Mouse (Mus musculus) testis, postnatal 14 days (tissue): ENCODE measurements around the gene Supt6.
"Not testable (repeated sequence)": the region's sequence is repeated elsewhere in the genome, so short reads cannot be mapped to it uniquely, and the experiment has no call there.

ENCODE experiments used
- DNase-seq: peaks from one replicate; pipeline ENCODE4 v3.0.0; 2021; ENCODE audit warnings: low spot score

Gene Supt6

DNA sequence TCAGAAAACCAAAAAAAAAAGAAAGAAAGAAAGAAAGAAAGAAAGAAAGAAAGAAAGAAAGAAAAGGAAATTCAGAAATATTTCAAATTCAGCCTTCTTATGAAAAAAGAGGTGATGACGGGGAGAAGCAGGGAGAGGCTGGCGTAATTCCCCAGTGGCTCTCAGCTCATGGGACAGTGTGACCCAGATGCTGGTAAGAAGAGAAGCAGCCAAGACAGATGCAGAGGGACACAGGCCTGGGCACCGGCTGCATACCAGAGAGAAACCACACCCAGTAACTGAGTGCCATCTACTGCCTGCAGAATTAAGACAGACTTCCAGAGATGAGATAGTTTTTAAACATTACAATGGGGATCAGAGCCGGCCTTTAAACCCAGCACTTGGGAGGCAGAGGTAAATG, 22.2 kb downstream of the Supt6 start:
- no peak for DNase-seq

GRCm38 (mm10) chr11:78215709-78216317, 30.0 kb downstream of the Supt6 start:
- DNase-seq: no peak

DNA sequence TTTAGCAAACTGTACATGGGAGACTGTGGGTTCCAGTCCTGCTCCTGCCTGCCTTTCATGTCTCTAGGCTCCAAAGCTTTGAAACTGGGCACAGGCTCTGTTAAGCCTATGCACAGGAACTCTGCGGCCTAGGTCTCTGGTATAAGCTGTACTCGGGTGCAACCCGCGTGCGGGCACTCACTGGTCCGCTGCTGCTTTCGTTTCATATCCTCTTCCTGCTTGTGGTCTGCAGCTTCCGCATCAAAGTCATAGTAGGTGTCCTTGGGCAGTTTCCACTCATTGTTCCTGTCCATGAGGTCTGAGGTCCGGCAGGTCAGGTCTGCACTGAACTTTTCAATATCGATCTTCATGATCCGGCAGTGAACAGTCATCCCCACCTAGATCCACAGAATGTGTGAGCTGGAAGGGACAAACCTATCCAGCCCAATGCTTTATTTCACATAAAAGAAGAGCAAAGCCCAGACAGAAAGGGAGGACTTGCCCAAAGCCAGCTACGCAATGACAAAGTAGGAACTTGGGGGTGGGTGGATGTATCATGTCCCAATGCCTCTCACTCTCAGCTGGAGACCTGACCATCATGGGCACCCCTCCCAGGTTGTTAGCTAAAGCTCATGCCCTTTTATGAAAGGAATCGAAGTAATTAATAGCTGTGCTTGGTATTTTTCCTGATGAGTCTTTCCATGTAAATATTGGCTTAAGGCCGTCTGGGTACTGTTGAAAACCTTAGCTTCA, 32.5 kb downstream of the Supt6 start:
- DNase-seq: no peak

DNA sequence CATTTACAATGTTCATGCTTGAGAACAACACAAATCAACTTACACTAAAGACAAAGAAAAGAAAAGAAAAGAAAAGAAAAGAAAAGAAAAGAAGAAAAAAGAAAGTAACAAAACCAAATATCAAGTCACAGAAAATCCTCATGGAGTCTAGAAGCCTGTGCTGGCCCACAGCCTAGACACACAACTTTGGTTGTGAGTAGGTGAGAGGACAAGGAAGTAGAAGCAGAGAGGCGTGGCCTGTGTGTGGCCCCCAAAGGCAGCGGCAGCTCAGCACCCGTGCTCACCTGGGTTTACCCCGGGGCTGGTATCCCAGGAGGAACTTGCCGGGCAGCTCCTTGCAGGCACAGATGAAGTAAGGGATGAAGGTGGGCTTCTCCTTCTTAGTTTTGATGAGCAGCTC, 34.3 kb downstream of the Supt6 start:
- DNase-seq: no peak

- peak; percentile 62 for DNase-seq
Measured at GRCm38 (mm10) chr11:78210615-78211014, 35.2 kb downstream of the Supt6 start.

GRCm38 (mm10) chr11:78209886-78210285, 35.9 kb downstream of the Supt6 start:
- DNase-seq: peak; percentile 41

GRCm38 (mm10) chr11:78207190-78207589, 38.6 kb downstream of the Supt6 start:
- no peak for DNase-seq

DNA sequence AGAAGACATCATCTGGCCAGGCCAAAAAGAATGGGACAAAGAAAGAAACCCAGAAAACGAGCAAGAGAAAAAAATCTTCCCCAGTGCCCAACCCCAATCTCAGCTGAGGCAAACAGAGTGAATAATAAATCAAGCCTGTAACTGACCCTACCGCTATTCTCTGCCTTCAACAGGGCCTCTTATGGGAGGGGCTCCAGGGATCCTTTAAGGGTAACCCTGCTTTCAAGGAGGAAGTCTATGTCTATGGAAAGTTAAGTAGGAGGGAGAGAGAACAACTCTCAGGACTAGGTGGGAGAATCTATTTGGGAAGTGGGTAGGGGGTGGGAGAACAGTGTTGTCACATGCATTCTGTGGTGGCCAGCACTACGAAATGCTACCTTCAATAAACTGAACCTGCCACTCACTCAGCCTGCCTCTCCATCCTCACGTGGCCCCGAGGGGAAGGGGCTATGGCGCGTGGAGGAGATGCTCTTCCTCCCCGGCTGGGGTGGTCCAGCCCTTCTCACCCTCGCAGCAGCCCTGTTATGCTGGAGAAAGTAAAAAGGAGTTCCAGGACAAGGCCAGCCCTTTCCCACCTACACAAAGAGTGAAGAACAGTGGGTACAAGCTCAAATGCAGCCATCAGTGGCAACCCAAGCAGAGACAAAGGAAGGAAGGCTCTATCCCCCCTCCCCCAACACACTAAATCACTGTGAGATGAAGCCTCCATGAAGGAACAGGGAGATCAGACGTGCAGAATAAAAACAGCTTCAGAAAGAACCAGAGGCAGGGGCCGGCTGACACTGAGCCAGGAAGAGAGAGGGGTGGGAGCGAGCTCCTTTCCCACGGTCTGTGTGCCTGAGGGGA, 40.2 kb downstream of the Supt6 start:
- DNase-seq: no peak

GRCm38 (mm10) chr11:78204287-78204686, 41.5 kb downstream of the Supt6 start:
- DNase-seq: no peak

GRCm38 (mm10) chr11:78202372-78202771, 43.4 kb downstream of the Supt6 start:
- DNase-seq: no peak

DNA sequence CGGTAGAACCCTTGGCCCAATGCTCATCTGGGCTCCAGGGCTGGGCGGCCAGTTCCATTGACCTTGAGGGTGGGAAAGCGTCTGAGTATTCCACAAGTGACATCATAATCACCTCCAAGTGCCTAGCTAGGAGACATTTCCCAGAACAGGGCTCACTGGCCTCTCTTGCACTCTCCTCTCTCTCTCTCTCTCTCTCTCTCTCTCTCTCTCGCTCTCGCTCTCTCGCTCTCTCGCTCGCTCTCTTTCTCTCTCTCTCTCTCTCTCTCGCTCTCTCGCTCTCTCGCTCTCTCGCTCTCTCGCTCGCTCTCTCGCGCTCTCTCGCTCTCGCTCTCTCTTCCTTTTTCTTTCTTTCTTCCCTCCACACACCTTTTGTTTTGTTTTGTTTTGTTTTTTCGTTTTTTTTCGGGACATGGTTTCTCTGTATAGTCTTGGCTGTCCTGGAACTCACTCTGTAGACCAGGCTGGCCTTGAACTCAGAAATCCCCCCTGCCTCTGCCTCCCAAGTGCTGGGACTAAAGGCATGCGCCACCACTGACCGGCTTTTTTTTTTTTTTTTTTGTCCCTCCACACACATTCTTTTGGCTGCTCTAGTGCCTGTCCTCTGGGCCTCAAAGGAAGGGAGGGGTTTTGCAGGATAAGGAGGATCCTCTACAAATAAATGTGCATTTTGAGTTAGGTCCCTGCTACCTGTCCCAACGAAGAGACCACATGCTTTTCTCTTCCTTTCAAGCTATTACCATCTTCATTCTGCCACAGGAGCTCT, 50.5 kb downstream of the Supt6 start:
- no peak for DNase-seq

DNA sequence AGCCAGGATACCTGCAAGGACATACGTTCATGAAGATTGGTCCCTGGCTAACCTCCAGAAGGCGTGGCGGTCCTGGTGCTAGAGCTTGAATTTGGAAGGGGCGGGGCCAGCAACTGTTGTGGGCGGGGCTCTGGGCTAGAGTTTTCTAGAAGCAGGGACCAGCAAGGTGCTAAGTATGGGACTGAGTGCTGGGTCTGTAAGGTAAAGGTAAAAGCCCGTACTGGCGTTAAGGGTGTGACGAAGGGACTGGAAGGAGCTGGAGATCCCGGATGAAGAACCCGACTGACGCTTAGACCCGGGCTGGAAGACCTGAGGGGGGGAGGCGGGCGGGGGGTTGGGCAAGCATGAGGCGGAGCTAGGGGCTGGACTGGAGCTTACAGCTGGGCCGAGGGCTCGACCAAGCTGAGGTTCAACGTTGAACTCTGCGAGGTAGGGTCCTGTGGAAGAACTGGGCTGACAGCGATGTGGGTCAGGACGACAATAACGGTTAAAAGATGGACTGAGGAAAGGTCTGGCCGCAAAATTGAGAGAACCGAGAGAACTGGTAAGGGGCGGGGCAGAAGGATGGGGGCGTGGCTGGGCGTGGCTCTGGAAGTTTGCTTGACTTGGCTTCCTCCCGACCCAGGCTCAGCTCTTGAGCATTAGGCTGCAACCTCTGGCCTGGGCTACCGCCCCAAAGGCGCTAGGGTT, 51.2 kb downstream of the Supt6 start:
- DNase-seq: peak; percentile 81

GRCm38 (mm10) chr11:78193113-78193512, 52.7 kb downstream of the Supt6 start, which contains the start of gene Proca1:
TSS of gene Proca1 (plus strand) at chr11:78193392.
- DNase-seq: no peak

DNA sequence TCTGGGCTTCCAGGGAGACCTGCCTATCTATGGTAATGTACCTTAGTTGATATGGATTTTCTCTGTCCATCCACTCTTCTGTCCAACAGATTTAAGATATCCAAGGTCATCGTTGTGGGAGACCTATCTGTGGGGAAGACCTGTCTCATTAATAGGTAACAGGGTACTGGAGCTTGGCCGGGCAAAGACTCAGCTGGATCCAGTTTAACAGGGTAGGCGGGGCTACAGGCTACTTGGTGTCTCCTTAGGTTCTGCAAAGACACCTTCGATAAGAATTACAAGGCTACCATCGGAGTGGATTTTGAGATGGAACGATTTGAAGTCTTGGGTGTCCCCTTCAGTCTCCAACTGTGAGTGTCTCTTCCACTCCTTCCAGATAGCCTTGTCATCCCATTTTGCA, 55.7 kb downstream of the Supt6 start:
- DNase-seq: no peak

- DNase-seq: peak; percentile 88
Measured at GRCm38 (mm10) chr11:78189234-78190040, 56.4 kb downstream of the Supt6 start.

DNA sequence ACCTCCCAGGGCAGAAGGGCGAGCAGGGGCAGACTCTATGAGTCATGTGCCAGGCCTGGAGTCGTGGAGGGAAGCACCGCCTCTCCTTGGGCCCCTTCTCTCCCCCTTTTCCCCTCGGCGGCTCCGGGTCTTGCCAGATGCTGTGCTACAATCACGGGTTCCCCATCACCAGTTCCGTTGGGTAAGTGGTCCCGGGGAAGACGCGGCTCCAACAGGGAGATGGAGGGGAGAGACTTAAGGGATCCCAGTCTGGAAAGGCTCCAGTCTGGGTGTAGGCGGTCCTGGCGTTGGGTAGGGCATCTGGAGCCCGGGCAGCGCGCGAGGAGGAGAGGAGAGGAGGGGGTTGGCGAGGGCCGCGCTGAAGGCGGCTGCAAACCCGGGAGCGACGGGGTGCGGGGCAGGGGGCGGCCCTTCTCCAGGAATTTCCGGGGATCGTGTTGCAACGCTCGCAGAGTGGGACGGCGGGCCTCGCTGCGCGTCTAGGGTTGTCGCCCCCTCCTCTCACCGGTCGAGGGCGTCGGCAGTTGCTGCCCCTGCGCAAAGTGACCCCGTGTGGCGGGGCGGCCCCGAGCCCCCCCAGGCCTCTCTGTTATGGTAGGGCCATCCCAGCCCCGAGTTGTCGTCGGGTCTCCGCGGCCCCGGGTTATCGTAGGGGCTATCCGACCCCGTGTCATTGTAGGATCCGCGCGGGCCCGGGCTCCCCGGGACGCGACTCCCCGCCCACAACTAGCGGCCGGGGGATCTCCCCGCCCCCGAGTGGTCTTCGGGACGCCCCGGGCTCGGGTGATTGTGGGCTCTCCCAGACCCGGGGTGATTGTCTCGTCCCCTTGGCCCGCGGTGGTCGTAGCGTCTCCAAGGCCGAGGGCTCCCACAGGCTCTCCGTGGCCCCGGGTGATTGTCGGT, 57.2 kb downstream of the Supt6 start, which contains the start of gene Rab34:
Gene Rab34 (plus strand): TSS at position 100 of the 903 bp plus-strand sequence.
- peak; percentile 86 for DNase-seq

DNA sequence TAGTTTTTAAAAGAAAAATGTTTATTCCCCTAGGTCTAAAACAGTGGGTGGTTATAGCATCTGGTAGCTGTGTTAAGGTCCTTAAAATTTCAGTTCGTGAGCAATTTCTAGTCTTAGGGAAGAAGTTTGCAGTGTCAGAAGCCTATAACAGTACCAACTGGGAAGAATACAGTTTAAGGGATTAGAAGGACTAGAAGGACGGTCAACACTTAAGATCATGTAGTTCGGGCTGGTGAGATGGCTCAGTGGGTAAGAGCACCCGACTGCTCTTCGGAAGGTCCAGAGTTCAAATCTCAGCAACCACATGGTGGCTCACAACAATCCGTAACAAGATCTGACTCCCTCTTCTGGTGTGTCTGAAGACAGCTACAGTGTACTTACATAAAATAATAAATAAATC, 61.1 kb downstream of the Supt6 start:
- DNase-seq: not testable (repeated sequence)

GRCm38 (mm10) chr11:78183884-78184514, 61.8 kb downstream of the Supt6 start:
- DNase-seq: no peak
